Mouse (Mus musculus) erythroblast, adult 5-6 weeks (primary cell): ENCODE data around the gene Fam118b. TPM values are rescaled to one million over a fixed set of nuclear protein-coding genes. Genes with fewer than 3 reads are reported as not detected.

Experiments used
- ATAC-seq: replicated peaks from 2 replicates; pipeline ENCODE4 v1.8.0; 2016; ENCODE audit warnings: moderate number of reproducible peaks, mild to moderate bottlenecking, moderate TSS enrichment, inconsistent platforms; ENCODE audit not compliant: poor library complexity, low FRiP score, severe bottlenecking
- total RNA-seq, 2 experiments: library from RNA; stranded (forward) in 1 of 2; stranded (reverse) in 1 of 2; fragments of 150-400 nt in 1 of 2; fragments of 200-764, 138-1000 nt in 1 of 2; gene quantifications; 2 replicates each; pipeline versions ENCODE4 v1.2.3 to v1.2.4; 2015 to 2017; ENCODE audit warnings: low replicate concordance in 2 of 2

Gene Fam118b
- total RNA-seq, 2 experiments from 2014 or later: 2.8 to 3.3 TPM

GRCm38 (mm10) chr9:35199772-35200471, 67.7 kb downstream of the Fam118b start, which contains the start of the genes Srpr and Tirap:
TSS of gene Srpr (plus strand) at chr9:35200175.
TSS of gene Tirap (minus strand) at chr9:35200291.
- ATAC-seq: peak; percentile 95

DNA sequence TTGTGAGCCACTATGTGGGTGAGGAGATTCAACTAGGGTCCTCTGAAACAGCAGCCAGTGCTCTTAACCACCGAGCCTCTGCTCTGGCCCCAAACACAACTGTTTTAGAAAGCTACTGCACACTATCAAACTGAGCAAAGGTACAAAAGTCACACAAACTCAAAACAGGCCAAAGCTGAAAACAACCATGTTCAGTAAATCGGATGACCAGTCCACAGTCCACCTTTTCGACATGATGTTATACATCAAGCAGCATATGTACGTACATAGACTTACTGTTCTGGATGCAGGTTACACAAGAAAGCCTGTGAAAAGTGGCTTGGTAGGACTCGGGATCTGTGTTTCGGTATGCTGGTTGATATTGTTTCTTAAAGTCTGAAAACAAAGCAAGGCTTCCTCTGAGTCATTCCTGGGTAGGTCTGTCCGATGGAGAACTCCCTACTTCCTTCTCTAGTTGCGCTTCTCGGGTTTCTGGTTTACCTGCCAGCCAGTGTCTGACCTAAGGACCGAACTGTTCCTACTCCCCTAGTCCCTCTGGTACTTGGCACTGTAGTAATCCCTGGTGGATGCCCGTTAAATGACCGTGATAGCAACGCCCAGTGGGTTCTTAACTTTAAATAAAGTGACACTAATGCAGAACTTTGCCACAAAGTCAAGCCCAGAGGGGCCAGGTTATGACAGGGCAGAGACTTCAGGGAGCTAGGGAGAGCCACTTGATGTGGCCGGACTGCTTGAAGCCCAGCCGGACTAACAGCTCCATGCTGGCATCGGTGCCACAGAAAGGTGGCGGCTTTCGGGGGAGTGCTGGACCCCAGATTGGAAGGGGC, 68.4 kb downstream of the Fam118b start:
- ATAC-seq: no peak

GRCm38 (mm10) chr9:35198351-35198750, 69.3 kb downstream of the Fam118b start:
- no peak for ATAC-seq

GRCm38 (mm10) chr9:35197625-35198024, 70.0 kb downstream of the Fam118b start:
- ATAC-seq: no peak

DNA sequence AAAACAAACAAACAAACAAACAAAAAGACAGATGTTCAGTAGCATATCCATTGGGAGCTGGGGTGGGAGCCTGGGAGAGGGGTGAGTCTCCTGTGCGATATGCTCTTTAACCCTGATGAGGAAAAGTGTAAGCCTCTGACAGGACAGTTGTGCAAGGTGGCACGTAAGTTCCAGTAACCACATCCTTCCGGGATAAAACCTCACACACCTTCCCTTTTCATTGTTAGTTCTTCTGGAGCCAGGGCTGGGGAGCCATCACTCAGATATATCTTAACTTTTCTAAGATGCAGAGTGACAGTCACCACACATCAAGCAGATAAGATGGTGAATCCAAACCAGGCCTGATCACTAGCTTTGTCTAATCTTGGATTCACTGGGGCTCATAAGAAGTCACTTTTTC, 73.6 kb downstream of the Fam118b start:
- no peak for ATAC-seq

- no peak for ATAC-seq
Observed at GRCm38 (mm10) chr9:35192983-35193542, 74.5 kb downstream of the Fam118b start.

GRCm38 (mm10) chr9:35188700-35189099, 78.9 kb downstream of the Fam118b start:
- no peak for ATAC-seq

GRCm38 (mm10) chr9:35187351-35187903, 80.2 kb downstream of the Fam118b start:
- ATAC-seq: no peak

- ATAC-seq: no peak
Observed at GRCm38 (mm10) chr9:35186430-35186829, 81.2 kb downstream of the Fam118b start.

DNA sequence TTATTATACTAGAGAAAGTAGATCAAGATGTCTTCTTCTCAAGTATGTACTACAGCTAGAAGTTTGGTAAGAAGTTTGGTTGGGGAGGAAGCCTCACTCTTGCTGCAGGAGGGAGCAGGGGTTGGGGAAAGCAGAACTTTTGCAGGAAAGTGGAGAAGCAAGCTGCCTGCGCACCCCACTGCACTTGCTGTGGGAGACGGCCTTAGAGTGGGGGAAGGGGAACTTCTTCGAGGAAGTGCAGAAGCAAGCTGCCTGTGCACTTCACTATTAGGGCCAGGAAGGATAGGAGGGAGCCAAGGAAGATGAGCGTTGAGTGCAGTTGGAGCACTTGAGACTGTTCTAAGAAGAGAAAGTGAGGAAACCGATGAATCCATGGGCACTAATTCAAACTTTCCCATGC, 84.2 kb downstream of the Fam118b start:
- no peak for ATAC-seq

GRCm38 (mm10) chr9:35182832-35183231, 84.8 kb downstream of the Fam118b start:
- ATAC-seq: no peak

DNA sequence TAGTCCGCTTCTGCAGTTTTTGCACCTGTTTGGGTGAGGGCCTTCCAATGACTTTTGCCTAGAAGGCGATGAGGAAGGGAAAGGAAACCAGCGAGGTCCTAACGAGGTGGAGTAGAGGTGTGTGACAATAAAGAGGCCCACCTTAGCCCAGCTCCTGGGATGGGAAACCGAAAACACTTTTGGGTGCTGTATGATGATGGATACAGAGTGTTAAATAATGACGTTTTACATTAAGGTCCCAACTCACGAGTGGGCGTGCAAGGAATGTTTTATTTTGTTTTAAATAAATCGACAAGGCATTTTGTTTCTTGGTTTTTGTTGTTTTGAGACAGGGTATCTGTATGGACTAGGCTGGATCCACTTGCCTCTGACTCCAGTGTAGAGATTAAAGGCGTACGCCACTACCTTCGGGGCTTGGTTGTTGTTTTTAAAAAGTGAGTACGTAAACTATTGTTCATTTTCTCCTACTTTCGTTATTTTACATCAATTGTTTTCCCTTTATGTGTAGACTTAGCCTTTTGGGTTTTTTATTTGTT, 91.4 kb downstream of the Fam118b start:
- ATAC-seq: peak; percentile 50

GRCm38 (mm10) chr9:35175251-35176123, 92.1 kb downstream of the Fam118b start, which contains the start of gene Dcps:
TSS of gene Dcps (minus strand) at chr9:35176061.
- peak; percentile 99 for ATAC-seq

- ATAC-seq: no peak
Observed at GRCm38 (mm10) chr9:35173331-35173730, 94.3 kb downstream of the Fam118b start.

- ATAC-seq: no peak
Observed at GRCm38 (mm10) chr9:35170071-35170470, 97.5 kb downstream of the Fam118b start.
